Mouse (Mus musculus): ENCODE results near the gene Hmg20a.
"Not testable (repeated sequence)": the region's sequence is repeated elsewhere in the genome, so short reads cannot be mapped to it uniquely, and the experiment has no call there.

The Hmg20a gene

DNA sequence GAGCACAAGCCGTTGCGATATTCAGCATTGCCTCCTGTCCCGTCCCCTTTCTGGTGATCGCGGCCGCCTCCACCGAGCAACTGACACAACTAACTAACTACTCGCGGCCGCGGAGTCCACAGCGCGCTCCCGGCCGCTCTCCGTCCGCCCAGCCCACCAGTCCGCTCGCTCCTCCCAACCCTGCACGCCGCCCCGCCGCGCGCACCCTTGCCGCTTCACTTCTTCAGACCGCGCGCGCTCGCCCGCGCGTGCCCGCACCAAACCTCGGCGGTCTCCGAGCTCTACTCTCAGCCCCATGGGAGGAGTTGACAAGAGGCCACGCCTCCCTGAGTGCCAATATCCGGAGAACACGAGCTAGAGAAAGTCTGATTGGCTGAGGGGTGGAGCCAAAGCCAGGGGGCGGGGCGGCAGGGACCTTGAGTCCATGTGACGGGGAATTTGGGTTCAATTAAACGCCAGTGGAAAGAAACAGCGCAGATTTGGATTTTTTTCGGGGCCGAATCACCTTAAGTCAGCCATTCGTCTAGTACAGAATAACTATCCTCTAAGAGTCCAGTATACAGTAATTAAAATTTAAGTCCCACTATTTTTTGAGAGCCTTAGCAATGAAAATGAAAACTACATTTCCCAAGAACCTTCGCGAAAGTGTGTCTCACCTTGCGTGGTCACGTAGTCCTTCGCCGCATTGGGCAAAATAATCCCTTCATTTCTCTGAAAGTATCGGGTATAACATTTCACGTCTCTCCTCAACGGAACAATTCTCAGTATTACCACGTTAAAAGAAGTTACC lies at the start of gene Hmg20a, which contains the start of gene Peak1:
Gene Hmg20a (plus strand): TSS at position 662 of the 790 bp plus-strand sequence.
Gene Peak1 (minus strand): TSS at position 120 of the 790 bp plus-strand sequence.
- peak; percentile 99 for DNase-seq (ENCODE audit: low spot score in 2 of 2)

DNA sequence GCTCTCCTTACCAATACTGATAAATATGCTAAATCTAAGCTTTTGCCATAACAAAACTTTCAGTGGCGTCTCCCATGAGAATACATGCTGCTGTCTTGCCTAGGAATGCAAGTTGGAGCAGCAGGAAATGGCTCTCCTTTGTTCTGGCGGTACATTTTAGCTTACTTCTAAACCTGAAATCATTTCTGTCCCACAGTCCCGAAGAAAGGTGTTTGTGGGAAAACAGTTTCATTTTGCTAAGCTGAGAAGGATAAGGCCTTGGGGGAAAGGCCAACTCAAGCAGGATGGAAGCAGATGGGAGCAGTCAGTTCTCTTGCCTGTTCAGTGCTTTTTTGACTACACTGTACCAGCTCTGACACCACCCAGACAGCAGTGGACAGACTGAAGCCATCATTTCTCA lies 49.6 kb upstream of the Hmg20a start:
- DNase-seq (ENCODE audit: low spot score in 2 of 2), result no peak

- DNase-seq (ENCODE audit: low spot score in 2 of 2), result no peak
Measured at GRCm38 (mm10) chr9:56370710-56371109, 47.7 kb upstream of the Hmg20a start.

DNA sequence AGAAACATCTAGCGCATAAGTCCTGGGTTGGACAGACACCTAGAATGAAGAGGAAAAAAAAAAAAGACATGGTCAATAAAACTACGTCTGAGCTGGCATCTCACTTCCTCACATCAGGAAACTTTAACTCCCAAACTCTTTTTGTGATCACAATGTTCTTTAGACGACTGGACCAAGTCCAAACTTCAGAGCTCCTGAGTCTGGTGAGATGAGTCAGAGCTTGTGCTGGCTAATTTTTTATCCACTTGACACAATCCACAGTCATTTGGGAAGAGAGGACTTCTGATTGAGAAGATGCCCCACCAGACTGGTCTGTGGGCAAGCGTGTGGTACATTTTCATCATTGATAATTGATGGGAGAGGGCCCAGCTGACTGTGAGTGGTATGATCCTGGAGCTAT lies 44.0 kb upstream of the Hmg20a start:
- no peak for DNase-seq (ENCODE audit: low spot score in 2 of 2)

GRCm38 (mm10) chr9:56382786-56383185 lies 35.6 kb upstream of the Hmg20a start:
- no peak for DNase-seq (ENCODE audit: low spot score in 2 of 2)

- DNase-seq (ENCODE audit: low spot score in 2 of 2), result no peak
Measured at GRCm38 (mm10) chr9:56392857-56393256, 25.6 kb upstream of the Hmg20a start.

GRCm38 (mm10) chr9:56396306-56396705 lies 22.1 kb upstream of the Hmg20a start:
- DNase-seq (ENCODE audit: low spot score in 2 of 2), result no peak

DNA sequence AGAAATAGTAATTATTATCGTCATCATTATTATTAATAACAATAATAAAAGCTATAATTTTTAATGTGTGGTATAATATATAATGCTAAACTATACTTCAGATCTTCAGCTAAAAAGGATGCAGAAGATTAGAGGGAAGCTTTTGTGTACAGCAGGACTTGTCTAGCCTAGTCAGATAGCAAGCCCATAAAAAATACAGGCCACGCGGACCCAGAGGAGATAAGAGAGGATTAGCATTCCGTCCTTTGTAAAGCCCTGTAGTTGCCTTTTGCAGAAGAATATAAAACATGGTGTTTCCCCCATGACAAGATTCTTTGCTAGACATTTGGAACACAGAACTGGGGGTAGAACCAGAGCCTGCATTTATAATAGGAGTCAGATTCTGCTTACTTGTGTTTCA lies 13.8 kb upstream of the Hmg20a start:
- no peak for DNase-seq (ENCODE audit: low spot score in 2 of 2)

DNA sequence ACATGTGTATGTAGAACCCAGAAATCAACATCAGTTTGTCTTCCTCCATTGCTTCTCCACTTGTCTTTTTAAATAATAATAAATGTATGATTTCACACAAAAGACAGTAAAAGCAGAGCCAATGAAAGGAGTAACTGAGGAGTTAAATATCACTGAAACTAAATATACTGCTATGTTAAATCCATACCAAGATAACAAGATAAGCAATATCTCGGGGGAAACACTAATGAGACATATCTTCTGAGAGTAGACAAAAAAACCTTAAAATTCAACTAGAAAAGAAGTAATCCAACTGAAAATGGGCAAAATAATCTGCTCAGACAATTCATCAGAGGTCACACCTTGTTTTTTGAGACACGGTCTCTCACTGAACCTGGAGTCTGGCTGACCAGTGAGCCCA lies 8.5 kb upstream of the Hmg20a start:
- no peak for DNase-seq (ENCODE audit: low spot score in 2 of 2)

- no peak for DNase-seq (ENCODE audit: low spot score in 2 of 2)
Measured at GRCm38 (mm10) chr9:56412716-56413115, 5.7 kb upstream of the Hmg20a start.

DNA sequence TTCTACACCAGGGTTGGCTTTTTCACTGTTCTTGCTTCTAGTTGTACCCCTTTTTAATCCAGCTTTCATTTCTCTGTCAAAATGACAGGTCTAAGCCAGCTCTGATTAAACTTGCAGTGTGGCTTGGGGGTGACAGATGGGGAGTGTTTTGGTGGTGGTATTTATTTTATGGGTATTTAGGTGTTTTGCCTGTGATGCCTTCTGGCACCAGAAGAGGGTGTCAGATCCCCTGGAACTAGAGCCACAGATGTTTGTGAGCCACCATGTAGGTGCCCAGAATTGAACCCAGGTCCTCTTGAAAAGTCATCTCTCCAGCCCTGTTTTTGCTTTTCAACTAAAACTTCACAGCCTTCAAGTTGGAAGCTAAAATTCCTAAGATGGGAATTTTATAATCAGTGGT lies 4.1 kb upstream of the Hmg20a start:
- no peak for DNase-seq (ENCODE audit: low spot score in 2 of 2)

GRCm38 (mm10) chr9:56415393-56415792 lies 3.0 kb upstream of the Hmg20a start:
- DNase-seq (ENCODE audit: low spot score in 2 of 2), result no peak

DNA sequence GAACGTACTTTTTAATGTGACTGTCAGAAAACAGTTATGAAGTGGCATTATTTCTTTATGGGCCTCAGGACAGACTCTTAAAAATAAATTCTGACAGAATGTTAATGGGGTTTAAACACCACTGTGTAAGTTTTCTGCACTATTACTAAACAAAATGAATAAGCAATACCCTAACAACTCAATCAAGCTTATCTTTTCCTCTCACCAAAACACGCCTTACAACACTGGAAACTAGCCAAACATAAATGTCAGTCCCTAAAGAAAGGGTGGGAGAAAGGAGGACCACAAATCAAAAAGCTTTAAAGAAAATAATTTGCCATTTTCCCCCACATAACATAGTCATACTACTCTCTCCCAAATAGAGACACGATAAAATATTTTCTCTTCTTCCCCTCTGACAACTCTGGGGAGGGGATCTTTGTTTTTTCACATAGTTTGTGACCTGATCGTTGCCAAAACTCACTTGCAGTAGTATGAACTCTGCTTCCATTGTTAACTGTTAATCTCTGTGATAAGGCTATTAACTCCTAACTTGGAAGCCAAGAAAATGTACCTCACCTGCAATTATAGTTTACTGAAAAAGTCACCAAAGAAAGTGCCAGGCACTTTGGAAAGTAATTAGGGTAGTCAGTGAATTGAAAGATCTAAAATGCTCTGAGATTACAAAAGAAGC lies 2.3 kb upstream of the Hmg20a start:
- no peak for DNase-seq (ENCODE audit: low spot score in 2 of 2)

GRCm38 (mm10) chr9:56417415-56417947 lies 928 bp upstream of the Hmg20a start:
- peak; percentile 64 to 73 for DNase-seq (ENCODE audit: low spot score in 2 of 2)

- peak; percentile 43 to 72 for DNase-seq (ENCODE audit: low spot score in 2 of 2)
Measured at GRCm38 (mm10) chr9:56418738-56419239, 380 bp downstream of the Hmg20a start.

DNA sequence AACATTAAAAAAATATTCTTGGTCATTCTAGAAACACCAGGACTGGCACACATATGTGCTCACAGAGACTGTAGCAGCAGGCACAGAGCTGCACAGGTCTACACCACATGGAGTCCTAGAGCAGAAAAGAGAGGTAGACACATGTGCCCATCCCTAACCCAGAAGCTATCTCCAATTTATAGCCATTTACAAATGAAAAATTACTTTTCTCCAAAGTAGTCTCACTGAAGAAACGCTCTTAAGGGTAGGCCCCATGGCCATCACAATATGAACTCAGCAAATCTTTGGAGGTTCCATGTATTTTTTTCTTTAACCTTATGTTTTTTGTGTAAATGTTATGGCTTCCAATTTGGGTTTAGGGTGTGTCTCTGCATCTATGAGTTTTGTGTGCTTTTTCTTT lies 1.8 kb downstream of the Hmg20a start:
- no peak for DNase-seq (ENCODE audit: low spot score in 2 of 2)

DNA sequence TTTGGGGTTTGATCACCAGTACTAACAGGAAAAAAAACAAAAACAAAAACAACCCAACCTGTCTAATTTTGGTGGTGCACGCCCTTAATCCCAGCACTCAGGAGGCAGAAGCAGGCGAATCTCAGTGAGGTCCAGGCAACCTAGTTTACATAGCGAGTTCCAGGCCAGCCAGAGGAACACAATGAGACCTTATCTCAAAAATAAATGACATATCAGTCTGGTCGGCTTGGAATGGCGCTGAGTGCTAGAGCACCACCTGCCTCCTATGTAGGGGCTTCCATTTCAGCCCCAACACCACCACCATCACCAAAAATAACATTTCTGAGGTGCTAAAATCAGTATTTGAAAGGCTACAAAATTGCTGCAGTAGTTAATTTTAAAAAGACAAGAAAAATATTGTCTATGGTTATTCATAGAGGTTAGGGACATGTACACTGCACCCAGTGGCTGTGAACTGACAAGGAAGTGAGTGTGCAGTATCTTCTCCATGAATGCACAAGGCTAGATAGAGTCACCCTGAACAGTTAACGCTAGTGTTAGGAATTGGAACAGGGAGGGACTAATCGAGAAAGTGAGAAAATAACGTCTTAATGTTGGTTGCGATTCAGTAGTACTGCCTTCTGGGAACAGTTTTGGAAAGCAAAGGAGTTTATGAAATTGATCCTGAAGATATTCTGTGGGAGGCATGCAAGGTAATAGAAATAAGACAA lies 2.6 kb downstream of the Hmg20a start:
- DNase-seq (ENCODE audit: low spot score in 2 of 2), result no peak

DNA sequence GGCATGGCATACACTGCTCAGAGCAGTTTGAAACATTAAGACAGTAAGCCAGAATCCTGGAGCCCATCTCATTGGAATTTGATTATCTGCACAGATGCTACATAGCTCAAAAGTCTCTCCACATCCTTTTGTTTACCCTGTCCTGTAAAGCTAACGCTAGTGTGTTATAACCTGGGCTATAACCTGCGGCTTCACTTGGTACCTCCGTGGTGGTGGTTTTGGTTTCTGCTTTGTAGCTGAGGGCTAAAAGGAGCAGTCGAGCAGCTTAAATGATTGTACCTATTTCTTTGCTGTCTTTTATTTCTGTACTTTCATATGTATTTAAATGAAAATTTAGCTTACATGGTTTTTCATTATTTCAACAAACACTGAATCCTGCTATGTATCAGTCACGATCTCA lies 3.6 kb downstream of the Hmg20a start:
- no peak for DNase-seq (ENCODE audit: low spot score in 2 of 2)

DNA sequence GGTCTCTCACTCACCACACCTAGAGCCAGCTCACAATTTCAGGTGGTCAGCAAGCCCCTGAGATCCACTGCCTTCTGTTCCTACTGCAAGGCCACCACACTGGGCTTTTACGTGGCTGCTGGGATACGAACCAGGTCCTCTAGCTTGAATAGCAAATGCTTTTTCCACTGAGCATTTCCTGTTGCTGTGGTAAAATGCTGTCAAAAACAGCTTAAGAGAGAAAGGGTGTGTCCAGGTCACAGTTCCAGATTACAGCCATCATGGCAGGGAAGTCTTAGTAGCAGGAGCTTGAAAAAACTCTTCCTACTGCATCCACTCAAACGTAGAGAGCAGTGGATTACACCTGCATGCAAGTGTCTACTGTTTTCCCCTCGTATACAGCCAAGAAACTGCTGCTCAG lies 6.5 kb downstream of the Hmg20a start:
- DNase-seq (ENCODE audit: low spot score in 2 of 2), result no peak

DNA sequence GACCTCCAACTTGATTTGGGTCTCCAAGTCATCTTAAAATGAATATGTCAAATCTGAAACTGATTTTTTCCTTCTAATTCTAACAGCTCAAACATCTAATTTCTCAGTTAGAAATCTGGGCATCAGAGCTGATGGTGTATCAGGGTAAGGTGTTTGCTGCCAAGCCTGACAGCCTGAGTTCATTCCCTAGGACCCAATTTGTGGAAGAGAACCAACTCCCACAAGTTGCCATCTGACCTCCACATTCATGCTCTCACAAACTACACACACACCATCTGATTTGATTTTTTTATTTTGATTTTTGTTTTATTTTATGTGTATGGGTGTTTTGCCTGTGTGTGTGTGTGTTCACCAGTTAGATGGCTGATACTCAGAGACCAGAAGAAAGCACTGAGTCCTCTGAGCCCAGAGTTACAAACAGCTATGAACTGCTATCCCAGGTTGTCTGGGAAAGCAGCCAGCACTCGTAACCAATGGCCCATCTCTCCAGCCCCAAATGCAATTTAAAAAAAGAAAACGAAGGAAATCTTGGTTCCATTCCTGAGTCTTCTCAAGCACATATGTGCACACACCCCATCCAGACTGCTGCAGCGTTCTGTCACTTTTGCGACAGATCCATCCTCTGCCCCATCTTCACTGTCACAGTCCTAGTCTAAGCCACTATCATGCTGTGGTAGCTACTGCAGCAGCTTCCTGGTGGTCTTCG lies 17.6 kb downstream of the Hmg20a start:
- DNase-seq (ENCODE audit: low spot score in 2 of 2), result no peak

DNA sequence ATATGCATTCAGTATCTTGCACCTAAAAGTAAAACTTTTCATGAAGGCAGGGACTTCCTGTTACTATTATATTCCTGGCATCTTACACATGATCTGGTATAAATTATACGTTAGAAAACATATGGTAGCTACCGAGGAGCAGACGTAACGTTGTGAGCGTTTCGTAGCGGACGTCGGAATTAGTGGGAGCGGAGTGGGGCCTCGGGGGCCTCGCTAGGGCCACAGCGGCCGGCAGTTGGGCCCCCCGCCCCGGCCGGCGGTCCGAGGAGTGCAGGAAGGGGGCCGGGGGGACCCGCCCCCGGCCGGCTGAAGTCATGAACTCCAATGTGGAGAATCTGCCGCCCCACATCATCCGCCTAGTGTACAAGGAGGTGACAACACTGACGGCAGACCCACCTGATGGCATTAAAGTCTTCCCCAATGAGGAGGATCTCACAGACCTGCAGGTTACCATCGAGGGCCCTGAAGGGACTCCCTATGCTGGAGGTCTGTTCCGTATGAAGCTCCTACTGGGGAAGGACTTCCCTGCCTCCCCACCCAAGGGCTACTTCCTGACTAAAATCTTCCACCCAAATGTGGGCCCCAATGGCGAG lies 19.0 kb downstream of the Hmg20a start:
- not testable (repeated sequence) for DNase-seq (ENCODE audit: low spot score in 2 of 2)

Data from spleen, postnatal 14 days (tissue).